Mouse (Mus musculus) stomach, adult 2 months (tissue): ENCODE data around the gene Hsd3b5. TPM values are rescaled to one million over a fixed set of nuclear protein-coding genes. Genes with fewer than 3 reads are reported as not detected.

Experiments
- polyA plus RNA-seq: library from polyadenylated mRNA; depleted of rRNA; stranded (reverse); fragments of >200 nt; gene quantifications from 2 replicates; pipeline ENCODE4 v1.2.3, GENCODE M21; 2012; rRNA removed

Hsd3b5 gene
- polyA plus RNA-seq = not detected in 2 replicates

GRCm38 (mm10) chr3:98630152-98630551 is at the start of gene Hsd3b5:
Gene Hsd3b5, minus strand, starts transcription at chr3:98630252.

GRCm38 (mm10) chr3:98588707-98589106 is 41.3 kb downstream of the Hsd3b5 start, which contains the start of gene Gm10681:
Gene Gm10681, minus strand, starts transcription at chr3:98588807.

Other genes with a start within 250 kb of the Hsd3b5 start
- gene Zfp697, start 247.8 kb downstream of the Hsd3b5 start, polyA plus RNA-seq = 0.12 and 0.52 TPM in 2 replicates
- gene Gm4450, start 173.1 kb downstream of the Hsd3b5 start, polyA plus RNA-seq = not detected in 2 replicates
- not detected in 2 replicates for gene Hsd3b4, start 119.7 kb downstream of the Hsd3b5 start, polyA plus RNA-seq
- not detected in 2 replicates for gene Gm10681, start 41.4 kb downstream of the Hsd3b5 start, polyA plus RNA-seq
- gene Hsd3b2, start 94.3 kb upstream of the Hsd3b5 start, polyA plus RNA-seq = not detected in 2 replicates
- not detected in 2 replicates for gene Hsd3b3, start 132.9 kb upstream of the Hsd3b5 start, polyA plus RNA-seq
- not detected in 2 replicates for gene Hsd3b6, start 184.2 kb upstream of the Hsd3b5 start, polyA plus RNA-seq
- gene Hsd3b1, start 229.5 kb upstream of the Hsd3b5 start, polyA plus RNA-seq = 0.18 and 0.77 TPM in 2 replicates